Mouse (Mus musculus): ENCODE results near the gene Nrip1. TPM values are rescaled to one million over a fixed set of nuclear protein-coding genes. Genes with fewer than 3 reads are reported as not detected.

Nrip1 gene
- polyA plus RNA-seq, 1 experiment from 2014 or later, result 40.0 TPM

- H3K4me3 ChIP-seq, result no peak overlapping the region
- 89% methylated on average over 3 of the region's 3 CpGs for WGBS
- DNase-seq (ENCODE audit: low spot score), result no peak
- H3K9me3 ChIP-seq (replicated peaks), result no peaks in the 10 kb centered on the region
- H3K27ac ChIP-seq (replicated peaks), result no peak overlapping the region
- H3K27me3 ChIP-seq (ENCODE audit: low read depth, poor library complexity, severe bottlenecking), result no peaks in the 10 kb centered on the region
- no peaks in the 10 kb centered on the region for H3K36me3 ChIP-seq
- H3K4me1 ChIP-seq, result no peaks in the 10 kb centered on the region
Observed at GRCm38 (mm10) chr16:76275584-76275983, 98.0 kb downstream of the Nrip1 start.

GRCm38 (mm10) chr16:76275166-76275565, 98.5 kb downstream of the Nrip1 start:
- no peak overlapping the region for H3K27ac ChIP-seq (replicated peaks)
- no peak for DNase-seq (ENCODE audit: low spot score)
- WGBS, result 86% methylated on average over 7 of the region's 7 CpGs
- no peaks in the 10 kb centered on the region for H3K27me3 ChIP-seq (ENCODE audit: low read depth, poor library complexity, severe bottlenecking)
- no peaks in the 10 kb centered on the region for H3K9me3 ChIP-seq (replicated peaks)
- H3K4me1 ChIP-seq, result no peaks in the 10 kb centered on the region
- no peaks in the 10 kb centered on the region for H3K36me3 ChIP-seq
- H3K4me3 ChIP-seq, result no peak overlapping the region

GRCm38 (mm10) chr16:76266635-76267268, 106.9 kb downstream of the Nrip1 start:
- H3K27me3 ChIP-seq (ENCODE audit: low read depth, poor library complexity, severe bottlenecking), result no peaks in the 10 kb centered on the region
- WGBS, result 89% methylated on average over 9 of the region's 9 CpGs
- H3K4me1 ChIP-seq, result no peaks in the 10 kb centered on the region
- no peaks in the 10 kb centered on the region for H3K9me3 ChIP-seq (replicated peaks)
- H3K36me3 ChIP-seq, result no peaks in the 10 kb centered on the region
- no peak overlapping the region for H3K4me3 ChIP-seq
- no peak overlapping the region for H3K27ac ChIP-seq (replicated peaks)
- DNase-seq (ENCODE audit: low spot score), result no peak

- Histone ChIP-seq H3K9me3 (replicated peaks) (no peaks in the 10 kb centered on the region), H3K4me3 (no peak overlapping the region), H3K36me3 (no peaks in the 10 kb centered on the region), H3K4me1 (no peaks in the 10 kb centered on the region), H3K27me3 (ENCODE audit: low read depth, poor library complexity, severe bottlenecking) (no peaks in the 10 kb centered on the region), H3K27ac (replicated peaks) (no peak overlapping the region)
- DNase-seq (ENCODE audit: low spot score), result no peak
- 42% methylated on average over 2 of the region's 2 CpGs for WGBS
Observed at GRCm38 (mm10) chr16:76265874-76266273, 107.8 kb downstream of the Nrip1 start.

DNA sequence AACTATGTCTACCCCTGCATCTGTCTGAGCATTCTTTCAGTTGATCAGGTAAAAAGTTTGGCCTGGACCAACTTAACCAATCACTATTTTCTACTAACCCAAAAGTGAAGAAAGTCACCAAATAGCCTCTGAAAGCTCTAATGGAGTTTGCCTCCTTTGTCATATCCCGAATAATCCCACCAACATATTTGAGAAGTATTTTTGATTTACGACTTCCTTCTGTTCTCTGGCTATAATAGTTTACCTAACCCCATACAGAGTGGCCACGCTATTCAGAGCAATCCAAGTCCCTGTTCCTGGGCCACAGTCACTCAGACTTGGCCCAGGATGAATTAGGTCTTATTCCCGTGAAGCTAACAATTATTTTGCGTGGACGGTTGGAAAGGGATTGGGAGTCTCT, 108.3 kb downstream of the Nrip1 start:
- Histone ChIP-seq H3K9me3 (replicated peaks) (no peaks in the 10 kb centered on the region), H3K4me3 (no peak overlapping the region)
- 85% methylated on average over 6 of the region's 6 CpGs for WGBS

DNA sequence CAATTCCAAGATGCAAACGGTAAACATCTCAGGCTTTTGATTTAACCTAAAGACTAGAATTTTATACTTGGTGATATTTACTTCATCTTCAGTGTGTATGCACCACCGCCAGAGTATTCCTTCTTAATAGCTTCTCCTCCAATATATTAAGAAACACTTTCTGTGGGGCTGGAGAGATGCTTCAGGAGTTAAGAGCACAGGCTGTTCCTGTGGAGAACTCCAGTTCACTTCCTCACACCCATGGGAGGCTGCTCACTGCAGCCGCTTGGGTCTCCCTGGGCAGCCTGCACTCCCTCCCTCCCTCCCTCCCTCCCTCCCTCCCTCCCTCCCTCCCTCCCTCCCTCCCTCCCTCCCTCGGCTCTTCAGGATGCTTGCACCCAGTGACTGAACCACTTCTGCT, 110.2 kb downstream of the Nrip1 start:
- Histone ChIP-seq H3K27ac (replicated peaks) (no peak overlapping the region), H3K36me3 (no peaks in the 10 kb centered on the region), H3K4me3 (no peak overlapping the region), H3K27me3 (ENCODE audit: low read depth, poor library complexity, severe bottlenecking) (no peaks in the 10 kb centered on the region), H3K4me1 (no peaks in the 10 kb centered on the region), H3K9me3 (replicated peaks) (no peaks in the 10 kb centered on the region)
- 74% methylated on average over 3 of the region's 4 CpGs for WGBS
- DNase-seq (ENCODE audit: low spot score), result no peak

More for the DNA sequence above, 108.3 kb downstream of the Nrip1 start:
- H3K27ac ChIP-seq (replicated peaks), result no peak overlapping the region
- no peaks in the 10 kb centered on the region for H3K27me3 ChIP-seq (ENCODE audit: low read depth, poor library complexity, severe bottlenecking)
- H3K36me3 ChIP-seq, result no peaks in the 10 kb centered on the region
- no peaks in the 10 kb centered on the region for H3K4me1 ChIP-seq
- DNase-seq (ENCODE audit: low spot score), result no peak

GRCm38 (mm10) chr16:76260296-76260695, 113.3 kb downstream of the Nrip1 start:
- Histone ChIP-seq H3K9me3 (replicated peaks) (no peaks in the 10 kb centered on the region), H3K27me3 (ENCODE audit: low read depth, poor library complexity, severe bottlenecking) (no peaks in the 10 kb centered on the region), H3K27ac (replicated peaks) (no peak overlapping the region), H3K4me1 (no peaks in the 10 kb centered on the region), H3K36me3 (no peaks in the 10 kb centered on the region), H3K4me3 (no peak overlapping the region)
- no peak for DNase-seq (ENCODE audit: low spot score)
- 89% methylated on average over 6 of the region's 6 CpGs for WGBS

DNA sequence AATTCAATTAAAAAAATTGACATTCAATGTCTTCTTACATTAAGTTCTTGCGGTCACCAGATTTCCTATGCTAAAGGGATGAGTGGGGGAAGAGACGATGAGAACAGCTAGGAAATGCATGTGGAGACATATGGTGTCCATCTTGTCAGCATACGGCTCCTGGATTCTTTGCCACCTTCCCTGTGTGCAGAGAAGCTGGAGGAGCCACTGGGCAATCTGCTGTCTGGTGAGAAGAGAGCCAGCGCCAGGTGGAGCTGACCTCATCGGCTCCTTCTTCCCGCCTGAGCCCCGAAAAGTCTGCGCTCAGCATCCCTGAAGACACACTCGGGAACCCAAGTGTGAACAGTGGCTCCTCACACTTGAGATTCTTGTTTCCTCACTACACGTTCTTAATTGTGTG, 121.8 kb downstream of the Nrip1 start:
- H3K9me3 ChIP-seq (replicated peaks), result no peaks in the 10 kb centered on the region
- H3K4me1 ChIP-seq, result no peaks in the 10 kb centered on the region
- WGBS, result 91% methylated on average over 10 of the region's 10 CpGs
- H3K27me3 ChIP-seq (ENCODE audit: low read depth, poor library complexity, severe bottlenecking), result no peaks in the 10 kb centered on the region
- H3K36me3 ChIP-seq, result no peaks in the 10 kb centered on the region
- H3K27ac ChIP-seq (replicated peaks), result no peak overlapping the region
- no peak for DNase-seq (ENCODE audit: low spot score)
- no peak overlapping the region for H3K4me3 ChIP-seq

DNA sequence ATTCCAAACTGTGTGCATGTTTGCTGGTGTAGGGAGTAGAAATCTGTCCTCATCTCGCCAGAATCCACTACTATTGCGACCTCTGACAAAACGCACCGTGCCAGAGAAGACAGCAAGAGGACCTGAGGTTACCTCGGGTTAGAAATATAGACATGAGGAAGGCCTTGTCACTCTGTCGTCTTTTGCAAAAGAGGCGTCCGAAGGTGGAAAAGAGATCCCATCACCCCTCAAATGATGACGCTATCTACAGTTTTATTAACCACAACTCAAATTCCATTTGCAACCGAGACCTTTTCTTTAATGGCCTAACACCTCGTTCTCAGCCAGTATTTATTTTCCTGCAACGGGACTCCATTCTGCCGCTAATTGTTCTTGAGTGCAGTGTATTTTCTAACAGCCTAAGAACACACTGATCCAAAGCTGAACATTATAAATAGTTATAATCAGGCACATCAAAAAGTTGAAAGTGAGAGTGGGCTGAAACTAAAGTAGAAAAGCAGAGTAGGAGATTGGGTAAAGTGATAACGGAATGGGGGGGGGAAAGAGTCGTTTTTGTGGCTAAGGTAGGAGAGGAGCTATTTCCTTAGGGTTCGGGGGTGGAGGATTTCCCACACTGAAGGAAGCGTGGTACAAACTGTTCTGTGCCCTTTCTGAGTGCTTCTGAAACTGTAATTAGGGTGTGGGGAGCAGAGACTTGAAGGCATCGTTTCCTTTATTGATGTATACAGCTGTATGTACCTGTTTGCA, 124.1 kb downstream of the Nrip1 start:
- Histone ChIP-seq H3K4me3 (no peak overlapping the region), H3K4me1 (no peaks in the 10 kb centered on the region), H3K36me3 (no peaks in the 10 kb centered on the region), H3K27ac (replicated peaks) (no peak overlapping the region), H3K27me3 (ENCODE audit: low read depth, poor library complexity, severe bottlenecking) (no peaks in the 10 kb centered on the region), H3K9me3 (replicated peaks) (no peaks in the 10 kb centered on the region)
- DNase-seq (ENCODE audit: low spot score), result no peak
- WGBS, result 90% methylated on average over 18 of the region's 18 CpGs

DNA sequence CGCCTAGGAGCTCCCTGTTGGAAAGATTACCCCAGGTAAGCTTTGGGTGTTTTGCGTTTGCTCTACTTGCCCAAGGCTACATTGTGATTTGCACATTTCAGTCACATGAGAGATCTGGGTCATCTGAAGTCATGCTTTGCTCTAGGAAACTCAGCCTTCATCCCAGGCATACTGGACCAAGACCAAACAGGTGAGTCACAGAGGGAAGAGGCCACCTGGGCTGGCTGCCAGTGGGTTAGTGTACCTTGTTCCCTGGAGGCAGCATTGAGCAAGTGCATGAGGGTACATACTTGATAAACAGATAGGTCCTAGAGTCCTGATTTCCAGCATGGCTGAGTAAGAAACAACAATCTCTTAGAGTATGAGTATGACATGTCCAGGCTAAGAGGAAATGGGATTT, 130.8 kb downstream of the Nrip1 start:
- 89% methylated on average over 2 of the region's 2 CpGs for WGBS
- no peak for DNase-seq (ENCODE audit: low spot score)
- no peak overlapping the region for H3K27ac ChIP-seq (replicated peaks)
- H3K4me3 ChIP-seq, result no peak overlapping the region
- H3K36me3 ChIP-seq, result no peaks in the 10 kb centered on the region
- no peaks in the 10 kb centered on the region for H3K27me3 ChIP-seq (ENCODE audit: low read depth, poor library complexity, severe bottlenecking)
- no peaks in the 10 kb centered on the region for H3K9me3 ChIP-seq (replicated peaks)
- no peaks in the 10 kb centered on the region for H3K4me1 ChIP-seq

GRCm38 (mm10) chr16:76241266-76241665, 132.4 kb downstream of the Nrip1 start:
- no peak overlapping the region for H3K4me3 ChIP-seq
- H3K36me3 ChIP-seq, result no peaks in the 10 kb centered on the region
- no peaks in the 10 kb centered on the region for H3K27me3 ChIP-seq (ENCODE audit: low read depth, poor library complexity, severe bottlenecking)
- no peak for DNase-seq (ENCODE audit: low spot score)
- H3K9me3 ChIP-seq (replicated peaks), result no peaks in the 10 kb centered on the region
- no peak overlapping the region for H3K27ac ChIP-seq (replicated peaks)
- 85% methylated on average over 4 of the region's 4 CpGs for WGBS
- H3K4me1 ChIP-seq, result no peaks in the 10 kb centered on the region

DNA sequence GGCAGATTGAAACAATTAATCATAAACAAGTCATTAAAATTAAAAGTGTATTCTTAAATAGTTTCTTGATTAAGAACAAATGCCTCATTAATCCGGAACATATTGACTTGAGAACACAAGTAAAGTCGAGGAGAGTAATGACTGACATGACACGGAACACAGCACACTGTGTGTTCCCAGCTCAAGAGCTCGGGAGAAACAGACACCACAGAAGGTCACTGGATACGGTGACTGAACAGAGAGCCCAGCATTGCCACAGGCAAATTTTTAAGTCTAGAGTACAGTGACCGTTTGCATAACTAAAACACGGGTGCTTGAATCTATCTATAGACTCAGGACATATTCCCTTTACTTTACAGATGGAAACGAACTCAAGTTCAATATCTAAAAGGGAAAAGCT, 134.3 kb downstream of the Nrip1 start:
- Histone ChIP-seq H3K4me3 (no peak overlapping the region), H3K4me1 (no peaks in the 10 kb centered on the region), H3K27me3 (ENCODE audit: low read depth, poor library complexity, severe bottlenecking) (no peaks in the 10 kb centered on the region), H3K9me3 (replicated peaks) (no peaks in the 10 kb centered on the region), H3K27ac (replicated peaks) (no peak overlapping the region), H3K36me3 (no peaks in the 10 kb centered on the region)
- WGBS, result 84% methylated on average over 8 of the region's 8 CpGs
- no peak for DNase-seq (ENCODE audit: low spot score)

DNA sequence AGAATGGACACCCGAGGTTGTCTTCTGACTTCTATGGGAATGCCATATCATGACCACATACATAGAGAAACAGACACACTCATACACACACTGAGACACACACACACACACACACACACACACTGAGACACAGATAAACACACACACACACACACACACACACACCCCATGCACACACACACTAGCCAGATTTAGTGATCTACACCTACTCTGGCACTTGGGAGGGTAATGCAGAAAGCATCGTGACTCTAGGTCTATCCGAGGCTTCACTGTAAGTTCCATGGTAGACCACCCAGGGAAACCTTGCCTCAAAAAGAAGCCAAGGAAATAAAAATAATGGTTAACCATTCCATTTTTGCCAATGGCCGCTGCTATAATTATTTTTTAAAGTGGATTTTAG, 134.8 kb downstream of the Nrip1 start:
- no peak for DNase-seq (ENCODE audit: low spot score)
- Histone ChIP-seq H3K36me3 (no peaks in the 10 kb centered on the region), H3K27ac (replicated peaks) (no peak overlapping the region), H3K4me1 (no peaks in the 10 kb centered on the region), H3K9me3 (replicated peaks) (no peaks in the 10 kb centered on the region), H3K27me3 (ENCODE audit: low read depth, poor library complexity, severe bottlenecking) (no peaks in the 10 kb centered on the region), H3K4me3 (no peak overlapping the region)
- 96% methylated on average over 4 of the region's 4 CpGs for WGBS

All from midbrain, embryonic 10.5 days (tissue).